Mouse (Mus musculus): Measurements from ENCODE around the gene Morn4.

- TF ChIP-seq POLR2A (IDR thresholded peaks at IDR 0.05; ENCODE audit: insufficient read depth, low read depth, low read length) (no peak), CTCF (IDR thresholded peaks at IDR 0.05; ENCODE audit: insufficient read depth, low read depth, low read length) (no peak)
These were observed 44.9 kb upstream of the Morn4 start for GRCm38 (mm10) chr19:42131101-42131500.

Data from olfactory bulb, adult 2 months (tissue).